Mouse (Mus musculus) mouse embryonic stem cell (cell line): ENCODE results near the gene Crhr1.

ENCODE experiments used
- in situ Hi-C, 2 experiments: fragments of 300-500 bp; cut with MboI; formaldehyde crosslinking; loops; 1 replicate in 1 of 2; 3 replicates in 1 of 2; pipeline ENCODE4 v1.14.3; 2019 to 2020; ENCODE audit warnings: low sequenced_read_pairs in 2 of 2, low pct_unique_long_range_greater_than_20kb in 1 of 2, mixed read lengths in 1 of 2; ENCODE audit not compliant: unreplicated experiment in 1 of 2

Crhr1 gene

DNA sequence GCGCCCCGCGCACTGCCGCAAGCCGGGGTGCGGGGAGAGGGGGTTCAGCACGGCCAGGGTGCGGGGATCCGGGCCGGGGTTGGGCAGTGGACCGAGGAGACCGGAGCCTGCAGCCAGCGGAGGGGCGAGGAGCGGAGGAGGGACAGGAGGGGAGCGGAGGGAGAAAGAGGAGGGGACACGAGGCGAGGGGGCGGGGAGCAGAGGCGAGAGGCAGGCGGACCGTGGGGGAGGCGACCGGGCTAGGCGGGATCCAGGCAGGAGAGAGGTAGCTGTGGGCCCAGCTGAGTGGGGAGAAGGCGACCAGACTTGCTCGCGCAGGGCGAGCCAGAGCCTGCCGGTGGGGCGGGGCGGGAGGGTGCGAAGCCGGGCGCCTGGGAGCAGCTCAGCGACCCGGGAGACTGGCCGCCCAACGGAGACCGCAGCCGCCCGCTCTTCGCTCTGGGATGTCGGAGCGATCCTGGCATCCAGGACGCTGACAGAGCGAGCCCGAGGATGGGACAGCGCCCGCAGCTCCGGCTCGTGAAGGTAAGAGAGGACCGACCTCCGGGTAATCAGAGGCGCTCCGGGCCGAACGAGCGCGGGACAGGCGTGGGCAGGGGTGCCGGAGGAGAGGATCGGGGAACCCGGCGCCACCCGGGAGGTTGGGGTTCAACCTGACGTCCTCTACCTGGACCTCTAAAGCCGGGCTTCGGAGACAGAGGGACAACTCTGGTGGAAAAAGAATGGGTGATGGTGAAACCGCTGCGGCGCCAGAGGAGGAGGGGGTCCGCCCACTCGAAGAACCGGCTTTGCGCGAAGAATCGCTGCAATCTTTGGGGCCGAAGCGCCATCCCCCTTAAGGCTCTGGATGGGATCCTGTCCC is at the start of gene Crhr1:
Gene Crhr1, plus strand, starts transcription at position 276 of the 862 bp plus-strand sequence.
- in situ Hi-C loops: no loop called here

DNA sequence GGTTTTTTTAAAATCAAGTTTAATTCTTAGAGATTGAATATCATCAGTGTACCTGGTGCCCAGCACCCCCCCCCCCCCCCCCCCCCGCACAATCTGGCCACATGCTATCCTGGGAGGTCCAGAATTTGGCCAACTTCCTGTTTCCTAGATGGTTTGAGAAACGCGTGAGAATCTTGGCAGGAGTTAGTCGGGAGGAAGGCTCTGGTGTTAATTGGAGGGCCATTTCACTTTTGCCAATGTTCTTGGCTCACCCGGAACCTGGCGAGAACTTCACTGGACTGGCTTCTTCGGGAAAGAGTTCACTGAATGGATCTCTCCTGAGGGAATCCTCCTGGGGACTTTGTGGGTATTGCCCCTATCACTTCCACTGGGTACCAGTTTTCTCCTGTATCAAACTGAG is 49.4 kb upstream of the Crhr1 start:
- in situ Hi-C loops: loop anchor here in 1 of 2 experiments (10.0 kb wide), 1 partner anchor 48 kb away; no protein-coding TSS in a partner anchor

DNA sequence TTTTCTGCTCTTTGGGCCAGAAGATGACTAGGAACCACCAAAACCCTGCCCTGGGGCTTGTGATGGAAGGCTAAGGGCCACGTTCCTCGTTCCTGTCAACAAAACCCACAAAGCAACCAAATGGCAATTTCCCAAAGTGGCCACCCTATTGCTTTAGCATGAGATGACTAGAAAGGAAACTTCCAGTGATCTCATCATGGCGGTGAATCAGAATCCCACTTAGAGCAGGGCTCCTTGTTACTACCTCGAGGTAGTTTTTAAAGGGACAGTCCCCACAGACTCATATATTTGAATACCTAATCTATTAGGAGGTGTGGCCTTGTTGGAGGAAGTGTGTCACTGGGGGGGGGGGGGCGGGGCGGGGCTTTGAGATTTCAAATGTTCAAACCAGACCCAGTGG is 48.9 kb upstream of the Crhr1 start:
- in situ Hi-C loops: loop anchor here in 1 of 2 experiments (10.0 kb wide), 1 partner anchor 49 kb away; no protein-coding TSS in a partner anchor

DNA sequence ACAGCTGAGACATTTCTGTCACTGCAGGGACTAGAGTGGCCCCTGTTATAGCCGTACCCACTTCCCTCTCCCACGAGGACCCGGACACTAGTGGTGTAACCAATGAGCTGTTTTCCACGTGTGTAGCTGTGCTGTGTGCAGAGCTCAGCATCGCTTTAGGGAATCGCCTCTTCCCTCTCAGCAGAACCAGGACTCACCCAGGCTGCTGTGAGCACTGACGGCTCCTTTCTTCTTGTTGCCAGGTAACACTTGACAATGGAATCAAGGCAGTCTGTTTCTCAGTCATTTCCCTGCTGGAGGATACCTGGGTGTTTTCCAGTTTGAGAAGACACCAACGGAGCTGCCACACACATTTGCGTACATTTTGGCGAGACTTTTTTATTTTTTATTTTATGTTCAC is 44.1 kb upstream of the Crhr1 start:
- in situ Hi-C loops: loop anchor here in 1 of 2 experiments (10.0 kb wide), 1 partner anchor 54 kb away; no protein-coding TSS in a partner anchor

DNA sequence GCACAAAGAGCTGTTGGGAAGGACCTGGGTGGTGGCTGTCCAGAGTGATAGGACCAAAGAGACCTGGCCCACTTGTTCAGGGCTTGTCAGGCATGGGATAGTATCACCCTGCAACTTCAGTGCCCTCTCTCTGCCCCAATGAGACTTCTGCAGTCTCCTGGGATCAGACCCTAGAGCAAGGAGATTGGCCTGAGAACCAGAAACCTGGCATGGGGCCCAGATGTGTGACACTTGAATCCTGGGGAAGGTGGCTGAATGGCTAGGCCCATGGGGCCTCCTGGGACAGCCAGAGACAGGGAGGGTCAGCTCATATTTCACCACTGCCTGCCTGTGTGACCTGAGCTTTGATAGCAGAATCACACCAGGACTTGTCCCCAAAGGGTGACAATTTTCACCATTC is 41.9 kb upstream of the Crhr1 start:
- in situ Hi-C loops: no loop called here

DNA sequence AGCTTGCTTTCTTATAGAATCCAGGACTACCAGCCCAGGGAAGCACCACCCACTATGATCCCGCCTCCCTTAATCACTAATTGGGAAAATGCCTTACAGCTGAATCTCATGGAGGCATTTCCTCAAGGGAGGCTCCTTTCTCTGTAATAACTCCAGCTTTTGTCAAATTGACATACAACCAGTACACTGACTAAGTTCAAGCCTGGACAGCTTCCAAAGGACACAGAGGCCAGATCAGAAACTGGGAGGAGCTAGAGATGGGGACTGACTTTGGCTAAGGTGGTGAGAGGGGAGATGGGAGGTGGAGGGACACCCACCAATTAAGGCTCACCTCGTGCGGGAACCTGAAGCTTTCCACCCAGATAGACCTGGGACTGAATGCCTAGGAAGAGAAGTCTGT is 37.5 kb upstream of the Crhr1 start:
- in situ Hi-C loops: no loop called here

DNA sequence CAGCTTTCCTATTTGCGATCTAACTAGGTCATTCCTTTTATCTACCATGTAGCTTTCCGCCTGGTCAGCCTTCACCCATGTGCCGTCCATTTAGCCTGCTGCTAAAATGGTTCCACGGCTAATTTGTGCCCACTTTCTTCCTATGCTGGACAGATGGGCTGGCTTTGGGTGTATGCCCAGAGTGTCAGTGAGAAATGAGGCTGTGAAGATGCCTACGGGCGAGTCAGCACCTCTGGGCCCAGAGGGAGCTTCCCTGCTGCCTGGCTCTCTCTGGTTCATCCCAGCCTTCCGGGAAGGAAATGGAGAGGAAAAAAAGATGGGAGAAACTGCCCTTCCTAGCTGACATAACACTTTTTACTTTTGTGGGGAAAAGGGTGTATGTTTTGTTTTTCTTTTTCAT is 36.1 kb upstream of the Crhr1 start:
- in situ Hi-C loops: no loop called here

DNA sequence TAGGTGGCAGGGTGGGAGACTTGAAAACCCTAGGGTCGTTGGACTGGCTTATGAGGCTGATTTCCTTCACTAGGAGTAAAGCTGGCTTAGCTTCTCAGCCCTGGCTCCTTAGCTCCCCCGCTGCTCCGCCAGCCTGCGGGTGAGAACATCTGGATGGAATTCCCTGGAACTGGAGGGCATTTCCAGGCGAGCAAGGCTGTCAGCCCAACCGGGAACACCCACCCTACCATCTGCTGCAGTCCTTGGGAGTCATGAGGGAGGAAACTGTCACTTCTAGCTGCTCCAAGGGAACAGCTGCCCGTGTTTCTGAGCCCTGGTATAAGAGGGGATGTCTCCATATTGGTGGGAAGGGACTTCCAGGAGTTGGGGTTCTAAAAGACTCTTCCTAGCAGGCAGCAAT is 33.1 kb upstream of the Crhr1 start:
- in situ Hi-C loops: no loop called here

DNA sequence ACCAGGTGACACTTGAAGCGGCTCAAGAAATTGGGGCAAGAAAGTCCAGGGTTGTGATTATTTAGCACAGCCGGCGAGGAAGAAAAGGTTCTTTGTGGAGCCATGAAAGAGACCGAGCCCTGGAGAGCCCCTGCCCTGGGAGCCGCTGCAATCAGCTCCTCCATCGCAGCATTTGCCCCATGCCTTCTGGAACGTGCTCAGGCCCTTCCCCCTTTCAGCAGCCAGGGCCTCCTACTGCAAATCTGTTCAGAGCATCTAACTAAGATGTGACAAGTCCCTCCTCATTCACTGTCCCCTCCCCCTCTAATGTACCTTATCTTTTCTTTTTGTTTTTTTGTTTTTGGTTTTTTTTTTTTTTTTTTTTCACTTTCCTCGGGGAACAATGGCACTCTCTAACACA is 30.0 kb upstream of the Crhr1 start:
- in situ Hi-C loops: no loop called here

DNA sequence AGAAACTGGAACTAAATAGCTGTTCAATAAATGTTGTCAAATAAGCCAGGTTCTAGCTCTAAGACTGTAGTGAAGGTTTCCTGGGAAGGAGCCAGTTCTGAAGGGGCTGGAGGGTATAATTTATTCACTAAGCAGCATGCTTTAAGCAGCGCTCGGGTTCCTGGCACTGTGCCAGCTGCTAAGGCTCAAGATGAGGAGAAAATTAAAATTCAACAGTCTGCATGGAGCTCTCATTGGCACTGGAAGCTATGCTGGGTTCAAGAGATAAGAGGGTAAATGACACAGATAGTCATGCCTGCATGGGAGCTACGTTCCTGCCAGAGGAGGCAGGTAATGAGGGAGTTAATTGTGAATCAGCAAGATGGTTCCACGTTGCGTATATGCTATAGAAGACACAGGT is 26.3 kb upstream of the Crhr1 start:
- in situ Hi-C loops: no loop called here

DNA sequence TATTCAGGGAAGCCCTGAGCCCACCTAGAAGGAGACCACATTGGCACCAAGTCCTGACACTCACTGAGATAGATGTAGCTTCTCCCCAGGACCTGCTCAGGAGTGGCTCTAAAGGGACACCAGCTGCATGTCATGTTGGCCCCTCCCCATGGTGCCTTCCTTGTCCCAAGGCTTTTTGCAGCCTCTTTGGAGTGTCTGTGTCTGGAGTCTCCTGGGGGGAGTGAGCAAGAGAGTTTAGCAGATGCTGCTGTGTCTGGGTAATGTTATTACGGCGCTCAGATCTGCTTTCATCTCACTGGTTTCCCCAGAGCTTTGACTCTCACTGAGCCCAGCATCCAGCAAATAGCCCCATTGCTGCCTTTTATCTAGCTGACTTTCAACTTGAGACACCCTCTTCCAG is 25.7 kb upstream of the Crhr1 start:
- in situ Hi-C loops: no loop called here

DNA sequence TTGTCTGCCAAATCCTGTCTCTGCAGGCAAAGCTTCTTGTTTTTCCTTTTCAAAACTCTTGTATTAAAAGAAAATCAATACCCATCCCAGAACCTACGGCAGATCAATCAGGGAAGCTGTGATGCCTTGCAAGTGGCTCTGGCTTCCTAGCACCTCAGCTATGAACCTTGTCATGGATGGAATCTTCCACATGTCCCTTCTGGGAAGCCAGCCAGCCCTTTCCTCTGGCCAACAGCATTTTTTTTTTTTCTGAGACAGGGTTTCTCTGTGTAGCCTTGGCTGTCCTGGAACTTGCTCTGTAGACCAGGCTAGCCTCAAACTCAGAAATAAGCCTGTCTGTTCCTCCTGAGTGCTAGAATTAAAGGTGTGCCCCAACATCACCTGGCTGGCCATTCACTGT is 22.3 kb upstream of the Crhr1 start:
- in situ Hi-C loops: no loop called here

DNA sequence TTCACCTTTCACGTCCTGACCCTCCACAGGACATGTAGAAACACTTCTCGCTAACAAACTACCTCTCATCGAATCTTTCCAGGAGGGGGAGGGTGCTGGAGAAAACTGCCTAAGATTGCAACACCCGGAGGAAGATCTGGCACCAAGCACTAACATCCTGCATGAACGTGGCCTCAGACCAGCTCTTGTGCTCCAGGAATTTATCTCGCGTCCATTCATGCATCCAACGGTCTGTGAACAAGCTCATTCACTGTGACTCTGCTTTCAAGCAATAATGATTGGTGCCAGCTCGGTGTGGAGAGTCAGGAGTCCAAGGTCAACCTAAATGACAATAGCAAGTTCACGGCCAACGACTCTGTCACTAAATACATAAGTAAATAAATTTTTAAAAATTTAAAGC is 20.8 kb upstream of the Crhr1 start:
- in situ Hi-C loops: no loop called here

DNA sequence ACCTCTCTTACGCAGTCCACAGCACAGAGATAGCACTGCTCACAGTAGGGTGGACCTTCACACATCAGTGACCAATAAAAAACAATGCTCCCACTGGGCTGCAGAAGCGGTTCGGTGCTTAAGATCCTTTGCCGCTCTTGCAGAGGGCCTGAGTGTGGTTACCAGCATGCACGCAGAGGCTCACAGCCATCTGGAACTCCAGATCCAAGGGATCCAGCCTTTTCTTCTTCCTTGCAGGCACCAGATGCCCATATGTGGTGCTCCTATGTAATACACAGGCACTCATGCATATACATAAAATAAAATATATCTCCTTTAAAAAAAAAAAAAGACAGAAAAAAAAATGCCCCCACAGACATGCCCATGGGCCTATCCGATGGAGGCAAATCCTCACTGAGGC is 19.0 kb upstream of the Crhr1 start:
- in situ Hi-C loops: no loop called here

DNA sequence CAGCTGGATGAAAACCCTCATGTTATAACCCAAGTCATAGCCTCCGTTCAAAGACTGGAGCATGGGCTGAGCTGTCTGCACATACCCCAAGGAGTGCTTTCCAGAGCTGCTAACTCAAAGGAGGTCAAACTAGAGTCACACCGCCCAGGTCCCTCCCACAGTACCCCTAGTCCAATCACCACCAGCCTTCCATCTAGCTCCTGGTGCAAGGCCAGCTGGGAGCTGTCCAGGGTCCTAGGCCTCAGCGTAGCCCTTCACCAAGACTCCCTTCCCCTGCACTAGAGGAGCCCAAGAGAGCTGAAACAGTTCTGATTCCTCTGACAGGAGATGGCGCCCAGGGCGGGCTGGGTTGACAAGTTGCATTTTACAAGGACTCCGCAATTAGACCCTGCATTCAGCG is 18.0 kb upstream of the Crhr1 start:
- in situ Hi-C loops: no loop called here

DNA sequence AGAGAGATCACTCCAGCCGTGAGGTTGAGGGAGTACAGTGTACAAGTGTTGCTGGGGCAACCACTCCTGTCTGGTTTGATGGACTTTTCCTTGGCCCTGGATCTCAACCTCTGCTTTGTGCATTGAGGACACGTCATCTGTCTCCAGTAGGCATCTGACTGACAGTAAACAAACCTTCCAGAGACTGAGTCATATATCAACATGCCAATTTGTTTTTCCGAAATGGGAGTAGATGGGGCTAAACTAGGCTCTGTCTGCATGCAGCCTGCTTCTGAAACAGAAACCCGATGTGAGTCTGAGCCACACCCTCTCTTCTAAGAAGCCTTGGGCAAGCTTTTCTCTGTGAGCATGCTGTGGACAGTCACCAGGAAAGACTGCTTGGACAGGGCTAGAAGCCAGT is 14.3 kb upstream of the Crhr1 start:
- in situ Hi-C loops: no loop called here

DNA sequence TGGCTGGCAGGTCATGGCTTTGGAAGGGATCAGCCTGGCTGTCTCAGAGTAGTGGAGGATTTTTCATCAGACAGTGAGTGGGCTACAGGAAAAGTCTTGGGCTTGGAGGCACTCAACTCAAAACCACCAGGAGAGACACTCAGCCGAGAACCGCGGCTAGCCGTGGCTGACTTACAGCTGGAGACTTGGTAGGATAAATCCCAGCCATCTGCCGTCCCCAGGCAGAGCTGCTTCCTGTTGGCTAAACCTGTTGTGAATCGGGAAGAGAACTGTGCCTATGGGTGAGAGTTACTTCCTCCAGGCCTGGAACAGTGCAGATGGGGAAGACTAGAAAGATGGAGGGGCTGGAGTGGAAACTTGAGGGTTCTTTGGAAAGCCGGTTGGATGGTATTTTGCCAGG is 9.7 kb upstream of the Crhr1 start:
- in situ Hi-C loops: no loop called here

DNA sequence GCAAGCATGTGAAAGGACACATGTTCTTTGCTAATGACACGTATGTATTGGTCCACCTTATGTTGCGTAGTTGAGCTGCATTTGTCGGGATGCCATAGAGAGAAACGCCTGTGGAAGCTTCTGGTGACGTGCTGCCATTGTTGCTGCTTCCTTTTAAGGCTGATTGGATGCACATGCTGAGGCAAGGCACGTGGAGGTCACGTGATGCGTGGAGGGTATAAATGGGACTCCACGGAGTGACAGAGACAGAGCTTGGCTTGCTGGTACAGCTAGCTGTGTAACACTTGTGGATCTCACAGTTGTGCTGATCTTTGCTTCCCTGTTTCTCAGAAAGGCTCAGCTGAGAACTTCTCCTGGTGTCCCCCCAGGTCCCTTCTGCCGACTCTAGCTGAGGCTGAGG is 9.2 kb upstream of the Crhr1 start:
- in situ Hi-C loops: no loop called here

DNA sequence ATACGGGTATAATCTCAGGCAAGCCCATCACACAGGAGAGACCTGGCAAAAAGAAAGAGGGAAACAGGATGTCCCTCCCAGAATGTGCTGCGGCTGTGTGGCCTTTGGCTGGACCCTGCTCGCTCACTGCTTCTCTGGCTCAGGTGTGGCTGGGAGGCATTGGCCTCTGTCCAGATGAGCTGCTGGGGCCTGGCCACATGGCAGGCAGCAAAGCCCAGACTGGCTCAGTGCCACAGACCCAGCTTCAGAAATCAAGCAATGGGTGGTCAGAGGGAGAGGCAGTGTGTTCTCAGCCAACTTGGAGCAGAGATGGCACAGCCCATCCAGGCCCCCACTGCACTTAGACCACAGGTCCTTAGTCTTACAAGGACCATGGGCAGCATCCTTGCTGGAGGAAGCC is 8.1 kb upstream of the Crhr1 start:
- in situ Hi-C loops: no loop called here

DNA sequence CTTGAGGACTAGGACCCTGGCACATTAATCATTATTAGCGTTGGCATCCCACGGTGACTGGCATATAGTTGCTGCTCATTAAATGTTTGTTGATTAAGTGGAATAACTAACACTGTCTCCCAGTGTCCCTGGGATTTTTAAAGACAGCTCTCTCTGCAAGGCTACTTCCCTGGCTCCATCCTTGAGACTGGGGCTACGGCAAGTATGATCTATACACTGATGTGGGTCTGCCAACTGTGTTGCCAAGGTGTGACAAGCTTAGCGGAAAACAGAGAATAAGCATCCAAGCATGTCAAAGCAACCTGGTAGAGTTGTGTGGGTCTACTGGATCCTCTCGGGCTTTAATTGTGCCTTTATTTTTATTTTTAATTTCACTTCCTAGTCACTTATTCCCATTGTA is 3.2 kb upstream of the Crhr1 start:
- in situ Hi-C loops: no loop called here
